Mouse (Mus musculus): ENCODE results near the gene Repin1.

Gene Repin1

GRCm38 (mm10) chr6:48593158-48594042, at the start of gene Repin1, which contains the start of gene Gm44965:
Repin1 (plus strand) TSS chr6:48593883.
Gm44965 (plus strand) TSS chr6:48593941.
- DNase-seq (ENCODE audit: low spot score in 2 of 2): peak; percentile 74 to 86

GRCm38 (mm10) chr6:48545251-48545650, 48.4 kb upstream of the Repin1 start:
- DNase-seq (ENCODE audit: low spot score in 2 of 2): no peak

- no peak for DNase-seq (ENCODE audit: low spot score in 2 of 2)
Observed at GRCm38 (mm10) chr6:48546271-48546670, 47.4 kb upstream of the Repin1 start.

- no peak for DNase-seq (ENCODE audit: low spot score in 2 of 2)
Observed at GRCm38 (mm10) chr6:48546858-48547257, 46.8 kb upstream of the Repin1 start.

DNA sequence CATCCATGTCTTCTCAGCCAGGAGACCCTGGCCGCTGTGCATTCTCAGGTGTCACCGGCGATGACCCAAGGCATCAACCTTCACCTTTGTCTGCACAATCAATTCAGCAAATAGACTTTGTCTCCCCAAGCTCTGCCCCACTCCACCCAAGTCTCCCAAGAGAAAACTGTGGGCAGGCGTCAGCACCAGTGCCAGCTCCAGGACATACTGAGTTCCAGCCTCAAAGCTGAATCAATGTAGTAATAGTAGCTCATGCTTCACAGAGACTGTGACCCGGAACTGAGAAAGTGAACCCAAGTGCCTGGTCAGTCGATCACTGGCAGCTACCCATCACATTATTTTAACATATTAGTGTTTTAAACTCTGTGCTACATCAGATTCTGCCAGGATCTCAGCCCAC, 45.4 kb upstream of the Repin1 start:
- DNase-seq (ENCODE audit: low spot score in 2 of 2): no peak

DNA sequence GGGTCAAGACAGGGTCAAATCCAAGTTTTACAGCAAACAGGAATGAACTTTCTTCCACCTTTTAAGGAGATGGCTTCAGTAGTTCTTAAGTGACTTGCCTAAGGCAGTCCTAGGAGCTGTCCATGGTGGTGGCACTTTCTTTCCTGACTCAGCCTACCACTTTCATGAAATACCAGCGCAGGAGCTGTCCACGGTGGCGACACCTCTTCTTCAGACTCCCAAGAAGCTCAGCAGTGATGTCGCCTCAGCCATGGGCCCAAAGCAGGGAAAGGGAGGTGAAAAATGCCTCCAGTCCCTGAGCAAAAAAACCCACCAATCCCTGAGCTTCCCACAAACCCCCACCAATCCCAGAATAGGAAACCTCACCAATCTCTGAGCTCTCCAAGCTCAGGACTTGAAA, 40.8 kb upstream of the Repin1 start:
- DNase-seq (ENCODE audit: low spot score in 2 of 2): peak; percentile 50 to 77

DNA sequence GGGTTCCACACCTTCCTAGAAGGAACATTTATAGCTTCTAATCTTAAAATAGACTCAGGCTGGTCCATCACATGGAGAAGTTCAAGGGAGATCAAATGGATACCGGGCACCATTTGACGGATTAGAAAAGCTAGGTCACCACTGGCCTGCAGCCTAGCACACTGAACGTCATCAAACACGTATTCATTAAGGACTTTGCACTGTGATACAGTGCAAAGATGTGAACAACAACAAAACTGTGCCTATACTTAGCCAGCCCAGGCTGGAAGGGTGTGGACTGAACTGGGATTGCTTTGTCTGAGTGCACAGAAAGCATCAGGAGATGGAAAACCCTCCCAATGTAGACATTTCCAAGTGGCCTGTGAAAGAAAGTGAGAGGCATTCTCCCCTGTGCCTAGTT, 39.9 kb upstream of the Repin1 start:
- no peak for DNase-seq (ENCODE audit: low spot score in 2 of 2)

DNA sequence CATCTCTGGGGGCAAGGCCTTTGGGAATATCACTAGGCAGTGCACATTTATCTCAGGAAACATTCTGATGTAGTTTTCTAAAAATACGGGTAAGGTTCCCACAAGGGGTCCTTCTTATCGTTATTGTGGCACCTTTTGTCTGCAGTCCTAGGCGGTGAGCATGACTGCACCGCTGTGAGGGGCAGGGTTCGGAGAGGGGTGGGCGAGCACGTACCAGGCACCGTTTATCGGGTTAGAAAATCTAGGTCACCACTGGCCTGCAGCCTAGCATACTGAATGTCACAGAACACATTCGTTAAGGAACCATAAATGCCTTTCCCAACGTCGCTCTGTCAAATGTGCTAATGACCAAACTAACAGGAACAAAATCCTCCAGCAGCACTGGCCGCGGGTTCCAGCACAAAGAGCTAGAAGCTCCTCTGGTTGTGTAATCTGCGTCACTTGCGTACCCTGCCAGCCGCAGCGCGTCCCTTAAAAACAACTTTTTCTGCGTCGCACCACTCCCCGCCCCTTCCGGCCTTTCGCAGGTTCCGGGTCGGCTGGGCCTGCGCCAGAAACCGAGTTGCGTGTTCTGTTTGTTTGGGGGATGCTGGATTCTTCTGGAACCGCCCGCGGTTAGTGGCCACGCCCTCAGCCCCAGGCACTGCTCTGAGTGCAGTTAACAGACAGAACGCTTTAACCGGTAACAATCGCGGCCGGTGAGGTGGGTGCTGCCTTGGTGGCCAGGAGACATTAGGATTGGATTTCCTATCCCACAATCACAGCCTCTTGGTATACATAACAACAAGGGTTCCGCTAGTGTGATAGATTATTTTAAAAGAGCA, 39.2 kb upstream of the Repin1 start, which contains the start of gene Lrrc61:
Lrrc61 (plus strand) TSS at position 517 of the 824 bp plus-strand sequence.
- peak; percentile 83 to 87 for DNase-seq (ENCODE audit: low spot score in 2 of 2)

- no peak for DNase-seq (ENCODE audit: low spot score in 2 of 2)
Observed at GRCm38 (mm10) chr6:48555104-48555890, 38.4 kb upstream of the Repin1 start.

- no peak for DNase-seq (ENCODE audit: low spot score in 2 of 2)
Observed at GRCm38 (mm10) chr6:48555956-48556355, 37.7 kb upstream of the Repin1 start.

GRCm38 (mm10) chr6:48565693-48566310, 27.9 kb upstream of the Repin1 start:
- no peak for DNase-seq (ENCODE audit: low spot score in 2 of 2)

- DNase-seq (ENCODE audit: low spot score in 2 of 2): no peak
Observed at GRCm38 (mm10) chr6:48566312-48566711, 27.4 kb upstream of the Repin1 start.

DNA sequence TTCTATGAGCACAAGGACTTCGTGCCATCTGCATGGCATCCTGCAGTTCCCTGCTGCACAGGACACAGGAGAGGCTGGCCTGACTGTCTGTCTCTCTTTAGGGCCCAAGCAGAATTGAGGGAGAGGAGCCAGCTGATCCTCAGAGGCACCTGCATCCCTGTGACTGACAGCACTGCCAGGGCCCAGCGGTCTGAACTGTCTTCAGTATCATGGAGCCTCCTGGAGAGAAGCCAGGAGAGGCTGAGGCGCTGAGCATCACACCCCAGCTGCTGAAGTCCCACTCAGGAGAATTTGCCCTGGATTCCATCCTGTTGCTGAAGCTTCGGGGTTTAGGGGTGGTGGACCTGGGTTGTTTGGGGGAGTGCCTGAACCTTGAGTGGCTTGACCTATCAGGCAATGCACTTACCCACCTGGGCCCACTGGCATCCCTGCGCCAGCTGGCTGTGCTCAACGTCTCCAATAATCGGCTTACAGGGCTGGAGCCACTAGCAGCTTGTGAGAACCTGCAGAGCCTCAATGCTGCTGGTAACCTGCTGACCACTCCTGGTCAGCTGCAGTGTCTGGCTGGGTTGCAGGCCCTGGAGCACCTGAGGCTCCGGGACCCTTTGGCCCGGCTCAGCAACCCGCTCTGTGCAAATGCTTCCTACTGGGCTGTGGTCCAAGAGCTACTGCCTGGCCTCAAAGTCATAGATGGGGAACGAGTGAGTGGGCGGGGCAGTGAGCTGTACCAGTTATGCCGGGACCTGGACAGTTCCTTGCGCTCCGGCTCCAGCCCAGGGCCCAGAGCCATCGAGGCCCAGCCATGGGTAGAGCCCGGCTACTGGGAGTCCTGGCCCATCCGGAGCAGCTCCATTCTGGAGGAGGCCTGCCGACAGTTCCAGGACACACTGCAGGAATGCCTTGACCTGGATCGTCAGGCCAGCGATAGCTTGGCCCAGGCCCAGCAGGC, 25.4 kb upstream of the Repin1 start:
- no peak for DNase-seq (ENCODE audit: low spot score in 2 of 2)

DNA sequence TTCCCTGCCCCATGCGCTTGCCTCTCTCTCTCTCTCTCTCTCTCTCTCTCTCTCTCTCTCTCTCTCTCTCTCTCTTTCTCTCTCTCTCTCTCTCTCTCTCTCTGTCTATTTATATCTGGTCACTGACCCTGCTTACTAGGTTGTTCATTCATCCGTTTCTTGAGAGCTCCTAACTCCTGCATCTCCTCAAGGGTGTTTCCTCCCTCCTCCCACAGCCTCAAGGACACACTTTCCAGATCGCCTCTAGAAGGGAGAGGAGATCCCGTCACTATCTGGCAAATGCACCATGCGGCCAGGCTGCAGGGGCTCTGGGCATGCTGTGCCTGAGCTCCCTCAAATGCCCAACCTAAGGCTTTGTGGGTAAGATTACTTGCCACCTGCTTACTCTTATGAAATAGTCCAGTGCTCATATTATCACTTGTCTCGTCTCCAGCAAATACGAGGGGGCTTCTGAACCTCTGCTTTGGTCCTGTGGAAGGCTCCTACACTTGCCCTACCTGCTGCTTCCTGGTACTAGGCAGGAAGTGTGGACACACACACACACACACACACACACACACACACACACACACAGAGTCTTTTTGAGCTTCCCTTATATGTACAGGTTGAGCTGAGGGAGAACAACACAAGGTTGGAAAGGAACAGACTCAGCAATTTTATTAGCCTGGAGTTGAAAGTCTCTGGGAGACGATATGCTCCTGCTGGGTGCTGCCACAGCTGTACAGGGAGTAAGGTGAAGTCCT, 24.4 kb upstream of the Repin1 start:
- DNase-seq (ENCODE audit: low spot score in 2 of 2): no peak

DNA sequence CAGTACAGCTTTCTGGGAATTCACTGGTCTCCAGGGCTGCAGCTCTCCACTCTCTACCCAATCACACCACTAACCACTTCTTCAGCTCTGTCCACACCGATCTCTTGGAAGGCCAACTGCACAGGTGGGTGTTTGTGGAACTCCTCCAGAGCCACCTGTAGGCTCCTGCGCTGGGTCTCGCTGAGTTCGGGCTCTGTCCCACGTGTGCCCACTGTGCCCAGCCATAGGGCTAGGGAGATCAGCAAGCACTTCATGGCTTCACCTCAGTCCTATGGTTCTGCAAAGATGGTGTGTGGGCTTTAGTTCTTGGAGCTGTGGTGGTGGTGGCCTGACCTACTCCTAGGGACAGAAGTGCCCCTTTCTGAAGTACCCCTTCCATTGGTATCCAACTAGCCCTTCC, 21.7 kb upstream of the Repin1 start:
- no peak for DNase-seq (ENCODE audit: low spot score in 2 of 2)

DNA sequence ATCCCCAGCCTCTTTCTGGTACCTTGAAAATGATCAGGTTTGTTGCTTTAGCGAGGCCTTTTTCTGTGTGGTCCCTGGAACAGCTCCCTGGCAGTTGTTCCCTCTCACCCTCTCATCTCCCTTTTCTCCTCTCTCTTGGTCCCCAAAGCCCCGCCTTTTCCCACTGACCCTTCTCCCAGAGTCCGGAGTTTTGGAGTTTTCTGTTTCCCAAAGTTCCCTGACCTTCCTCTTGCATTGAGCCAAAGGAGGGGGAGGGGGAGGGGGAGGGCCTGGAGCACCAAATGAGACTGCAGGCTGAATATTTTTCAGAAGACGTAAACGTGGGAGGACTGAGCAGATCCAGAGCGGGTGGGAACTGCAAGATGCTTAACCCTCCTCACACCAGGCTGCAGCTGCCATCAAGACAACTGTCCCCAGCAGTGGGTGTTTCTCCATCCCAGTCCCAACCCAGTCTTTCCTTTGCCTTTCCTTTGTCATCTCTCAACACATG, 21.1 kb upstream of the Repin1 start, which contains the start of gene Rarres2:
Rarres2 (minus strand) TSS at position 218 of the 490 bp plus-strand sequence.
- DNase-seq (ENCODE audit: low spot score in 2 of 2): no peak

DNA sequence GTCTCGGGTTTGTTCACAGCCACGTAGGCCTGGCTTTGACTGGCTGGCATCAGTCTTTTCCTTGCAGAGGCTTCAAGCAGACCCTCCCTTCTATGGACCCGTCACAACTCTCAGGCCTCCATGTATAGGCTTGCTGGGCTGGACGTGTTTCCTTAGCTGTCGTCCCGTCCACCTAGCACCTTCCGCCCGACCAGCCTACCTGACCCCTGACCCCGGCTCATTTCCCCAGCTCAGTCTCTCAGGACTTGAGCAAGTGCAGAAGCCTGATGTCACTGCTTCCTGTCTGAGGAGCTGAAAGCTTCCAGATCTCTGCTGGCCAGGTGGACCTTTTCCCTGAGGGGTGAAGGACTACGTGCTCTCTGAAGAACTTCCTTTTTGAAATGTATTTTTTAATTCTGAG, 20.4 kb upstream of the Repin1 start:
- no peak for DNase-seq (ENCODE audit: low spot score in 2 of 2)

DNA sequence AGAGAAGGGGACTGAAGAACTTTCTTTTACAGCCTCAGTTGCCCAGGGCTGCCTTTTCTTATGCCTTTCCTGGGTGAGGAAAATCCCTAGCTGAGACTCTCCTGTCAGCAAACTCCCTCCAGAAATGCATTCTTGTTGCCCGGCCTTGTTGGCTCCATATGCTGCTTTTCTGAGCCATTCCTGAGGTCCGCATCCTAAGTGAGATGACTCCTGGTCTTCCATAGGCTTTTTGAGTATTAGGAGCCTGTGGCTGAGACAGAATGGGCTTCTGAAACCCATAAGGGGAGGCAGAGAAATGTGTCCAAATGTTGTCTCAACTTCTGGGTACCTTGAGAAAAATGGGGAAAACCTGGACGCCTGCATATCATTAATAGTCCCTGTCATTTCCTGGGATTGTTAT, 19.7 kb upstream of the Repin1 start:
- no peak for DNase-seq (ENCODE audit: low spot score in 2 of 2)

DNA sequence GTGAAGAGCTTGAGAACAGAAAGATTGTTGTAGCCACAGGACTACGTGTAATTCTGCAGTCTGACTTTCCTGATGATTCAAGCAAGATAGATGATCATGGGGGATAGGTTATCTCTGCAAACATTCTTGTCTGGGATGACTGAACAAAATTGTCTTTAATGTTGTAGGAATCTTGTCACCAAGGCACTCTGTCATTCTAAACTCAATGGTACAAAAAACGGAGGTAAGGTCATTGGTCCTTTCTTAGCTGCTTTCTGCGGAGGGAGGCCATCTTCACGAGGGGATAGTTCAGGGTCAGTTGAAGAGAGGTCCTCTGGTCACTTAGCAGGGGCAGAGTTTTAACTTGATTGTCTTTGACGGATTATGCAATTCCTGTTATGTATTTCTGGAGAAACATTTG, 14.9 kb upstream of the Repin1 start:
- no peak for DNase-seq (ENCODE audit: low spot score in 2 of 2)
